Mouse (Mus musculus): ENCODE data around the gene Sephs2.
"Not testable (repeated sequence)": the region's sequence is repeated elsewhere in the genome, so short reads cannot be mapped to it uniquely, and the experiment has no call there.

Sephs2 gene

DNA sequence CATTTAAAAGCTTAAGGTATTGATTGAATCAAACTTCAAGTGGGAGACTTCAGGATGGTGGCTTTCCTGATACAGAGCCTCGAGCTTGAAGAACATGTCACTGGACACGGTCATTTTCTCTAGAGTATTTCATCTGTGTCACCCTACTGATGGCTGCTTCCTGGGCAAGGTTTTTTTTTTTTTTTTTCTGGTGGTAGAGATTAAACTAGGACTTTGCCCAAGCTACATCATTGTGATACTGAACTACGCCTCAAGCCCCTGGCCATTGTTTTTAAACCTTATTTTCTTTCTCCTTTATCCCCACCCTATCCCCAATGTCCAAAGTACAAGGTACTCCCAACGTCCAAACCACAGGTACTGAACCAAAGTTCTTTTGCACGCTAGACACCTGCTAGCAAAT is 3.2 kb downstream of the Sephs2 start:
- DNase-seq (ENCODE audit: low spot score): no peak

DNA sequence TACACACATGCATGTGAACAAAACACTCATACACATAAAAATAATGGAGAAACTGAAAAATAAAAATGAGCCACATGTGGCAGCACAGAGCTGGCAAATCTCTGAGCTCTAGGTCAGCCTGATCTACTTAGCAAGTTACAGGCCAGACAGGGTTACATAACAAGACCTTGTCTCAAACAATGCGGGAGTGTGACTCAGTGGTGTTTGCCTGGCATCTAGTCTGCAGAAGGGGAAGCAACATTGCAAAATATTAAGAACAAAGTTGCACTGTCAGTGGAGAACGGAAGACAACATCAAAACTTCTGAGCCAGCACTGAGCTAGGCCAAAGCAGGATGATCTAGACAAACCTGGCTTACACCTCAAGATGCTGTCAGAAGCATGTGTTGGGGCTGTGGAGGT is 3.6 kb downstream of the Sephs2 start:
- no peak for DNase-seq (ENCODE audit: low spot score)

DNA sequence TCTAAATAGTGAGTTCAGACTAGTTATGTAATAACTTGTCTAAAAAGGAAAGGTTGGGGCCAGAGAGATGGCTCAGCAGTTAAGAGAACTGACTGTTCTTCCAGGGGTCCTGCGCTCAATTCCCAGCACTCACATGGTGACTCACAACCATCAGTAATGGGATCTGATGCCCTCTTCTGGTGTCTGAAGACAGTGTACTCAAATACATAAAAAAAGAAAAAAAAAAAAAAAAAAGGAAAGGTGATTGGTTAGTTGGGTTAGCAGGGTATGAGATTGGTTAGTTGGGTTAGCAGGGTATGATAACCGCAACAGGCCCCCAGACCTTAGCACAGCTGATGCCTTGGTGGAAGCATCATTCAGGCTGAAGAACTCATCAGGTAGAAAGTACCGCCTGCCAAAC is 10.3 kb downstream of the Sephs2 start:
- no peak for DNase-seq (ENCODE audit: low spot score)

DNA sequence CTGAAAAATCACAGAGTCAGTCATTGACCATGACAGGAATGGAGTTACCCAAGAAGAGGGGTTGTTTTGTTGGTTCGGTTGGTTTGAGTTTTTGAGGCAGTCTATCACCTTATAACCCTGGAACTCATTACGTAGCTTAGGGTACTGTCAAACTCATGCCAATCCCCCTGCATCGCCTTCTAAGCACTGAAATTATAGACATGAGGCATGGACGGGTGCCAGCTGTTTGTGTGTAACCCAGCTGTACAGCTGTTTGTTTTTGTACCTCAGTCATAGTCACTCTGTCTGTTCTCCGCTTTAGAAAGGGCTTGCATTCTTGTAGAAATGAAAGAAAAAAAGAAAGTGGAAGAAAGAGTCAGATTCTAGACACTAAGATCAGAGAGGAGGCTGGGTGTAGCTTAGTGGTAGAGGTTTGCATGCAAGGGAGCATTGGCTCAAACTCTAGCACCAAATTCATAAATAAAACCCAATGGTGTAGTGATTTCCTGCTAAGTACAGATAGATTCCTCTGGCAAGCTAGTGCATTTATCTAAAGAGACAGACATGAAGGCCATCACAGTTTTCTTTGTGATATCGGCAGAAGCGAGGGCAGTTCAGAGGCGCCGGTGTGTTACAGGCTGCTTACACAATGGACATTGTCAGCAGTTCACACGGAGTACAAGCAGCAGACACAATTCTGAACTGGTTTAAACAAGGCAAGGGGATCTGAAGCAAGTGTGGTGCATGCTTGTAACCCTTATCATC is 11.5 kb downstream of the Sephs2 start:
- no peak for DNase-seq (ENCODE audit: low spot score)

DNA sequence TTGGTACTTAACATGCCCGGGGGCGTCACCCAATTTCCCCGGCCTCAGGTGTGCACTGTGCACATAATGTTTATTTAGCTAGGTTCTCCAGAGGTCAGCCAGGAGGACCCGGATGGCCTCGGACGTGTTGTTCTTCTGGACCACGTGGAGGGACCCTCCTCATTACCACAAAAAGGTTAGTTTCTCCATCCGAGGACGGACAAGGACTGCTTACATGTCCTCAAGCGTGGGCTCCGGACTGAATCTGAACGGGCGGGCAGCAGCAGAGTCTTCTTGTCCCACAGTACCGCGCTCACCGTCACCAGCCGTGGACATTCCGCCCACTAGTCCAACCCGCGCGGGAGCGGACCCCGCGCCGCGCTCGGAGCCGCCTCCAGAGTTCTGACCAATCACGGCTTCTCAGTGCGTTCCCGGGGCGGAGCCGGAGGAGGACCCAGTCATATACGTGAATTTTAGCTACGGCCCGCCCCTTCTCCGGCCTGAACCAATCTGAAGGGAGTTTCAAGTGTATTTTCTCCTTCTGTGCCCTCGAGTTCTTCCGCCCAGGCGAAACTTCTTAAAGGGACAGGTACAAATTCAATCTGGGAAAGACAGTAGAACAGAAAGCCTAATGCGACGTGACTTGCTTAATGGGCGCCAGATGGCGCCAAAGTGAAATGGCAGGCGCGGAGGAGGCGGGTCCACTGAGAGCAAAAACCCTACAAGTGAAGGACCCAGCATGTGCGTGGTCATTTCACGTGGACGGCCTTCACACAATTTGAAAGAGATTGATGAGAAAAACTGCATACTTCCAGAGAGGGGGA is 13.3 kb downstream of the Sephs2 start, which contains the start of gene Dctpp1:
Gene Dctpp1, minus strand, starts transcription at position 401 of the 803 bp plus-strand sequence.
- peak; percentile 98 for DNase-seq (ENCODE audit: low spot score)

DNA sequence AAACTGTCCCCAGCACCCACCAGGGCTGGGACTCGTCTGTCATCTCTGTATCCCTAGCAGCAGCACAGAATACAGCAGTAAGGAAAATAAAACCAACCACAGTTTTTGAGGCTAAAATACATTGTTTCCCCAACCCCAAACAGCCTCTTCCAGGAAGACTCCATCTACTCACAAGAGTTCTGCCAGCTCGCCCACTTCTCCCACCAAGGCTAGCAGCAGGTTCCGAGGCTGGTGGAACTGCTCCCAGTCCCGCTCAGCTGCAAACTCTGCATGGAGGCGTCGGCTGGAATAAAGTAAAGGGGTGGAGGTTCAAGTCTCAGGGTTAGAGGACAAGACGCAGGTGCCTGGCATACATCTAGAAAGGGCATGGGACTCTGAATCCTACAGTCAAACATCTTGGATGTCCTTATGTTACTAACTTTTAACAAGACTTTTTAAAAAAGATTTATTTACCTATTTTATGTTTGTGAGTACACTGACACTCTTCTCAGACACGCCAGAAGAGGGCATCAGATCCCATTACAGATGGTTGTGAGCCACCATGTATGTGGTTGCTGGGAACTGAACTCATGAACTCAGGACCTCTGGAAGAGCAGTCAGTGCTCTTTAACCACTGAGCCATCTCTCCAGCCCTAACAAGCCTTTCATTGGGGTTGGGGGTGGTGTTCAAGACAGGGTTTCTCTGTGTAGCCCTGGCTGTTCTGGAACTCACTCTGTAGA is 14.5 kb downstream of the Sephs2 start:
- DNase-seq (ENCODE audit: low spot score): no peak

DNA sequence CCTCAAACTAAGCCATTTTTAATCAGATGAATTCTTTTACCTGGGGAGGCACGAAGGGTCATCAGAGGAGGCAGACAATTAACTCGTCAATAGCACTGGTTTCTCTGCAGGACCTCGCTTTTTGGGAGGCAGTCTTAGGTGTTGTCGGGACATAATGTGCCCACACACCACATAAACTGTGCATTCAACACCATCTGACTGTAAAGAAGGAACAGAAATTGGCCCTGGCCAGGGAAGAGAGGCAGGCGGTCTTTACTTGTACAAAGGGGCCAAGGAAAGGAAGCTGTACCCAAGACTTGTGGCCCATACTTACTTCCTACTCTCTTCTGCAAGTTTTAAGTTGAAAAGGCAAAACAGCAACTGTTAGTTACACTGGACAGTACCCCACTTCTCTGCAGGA is 17.3 kb downstream of the Sephs2 start:
- no peak for DNase-seq (ENCODE audit: low spot score)

DNA sequence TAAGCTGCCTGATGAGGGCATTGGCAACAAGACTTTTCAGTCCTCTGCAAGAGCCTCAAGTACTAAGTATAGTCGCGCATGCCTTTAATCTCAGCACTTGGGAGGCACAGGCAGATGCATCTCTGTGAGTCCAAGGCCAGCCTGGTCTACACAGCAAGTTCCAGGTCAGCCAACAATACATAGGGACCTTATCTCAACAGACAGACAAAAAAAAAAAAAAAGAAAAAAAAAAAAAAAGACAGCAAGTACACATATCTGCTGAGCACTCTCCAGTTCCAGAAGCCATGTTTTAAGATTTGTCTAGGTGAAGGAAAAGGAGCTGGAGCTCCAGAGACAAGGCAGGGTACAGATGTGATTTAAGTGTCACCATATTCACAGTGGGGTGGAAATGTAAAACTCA is 17.9 kb downstream of the Sephs2 start:
- DNase-seq (ENCODE audit: low spot score): no peak

DNA sequence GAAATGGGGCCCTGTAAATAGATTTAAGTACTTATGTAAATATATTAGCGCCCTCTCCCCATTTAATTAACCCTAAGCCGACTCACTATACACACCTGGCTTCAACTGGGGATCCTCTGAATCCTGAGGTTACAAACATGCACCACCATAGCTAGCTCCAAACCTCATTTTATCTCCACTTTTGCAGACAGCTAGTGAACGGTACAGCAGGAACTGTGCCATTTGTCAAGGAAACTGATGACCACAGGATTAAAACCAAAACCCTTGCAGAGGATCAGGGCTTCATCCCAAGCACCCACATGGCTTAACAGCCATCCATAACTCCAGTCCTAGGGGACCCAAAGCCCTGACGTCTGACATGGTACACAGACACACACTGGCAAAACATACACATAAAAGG is 18.8 kb downstream of the Sephs2 start:
- DNase-seq (ENCODE audit: low spot score): no peak

DNA sequence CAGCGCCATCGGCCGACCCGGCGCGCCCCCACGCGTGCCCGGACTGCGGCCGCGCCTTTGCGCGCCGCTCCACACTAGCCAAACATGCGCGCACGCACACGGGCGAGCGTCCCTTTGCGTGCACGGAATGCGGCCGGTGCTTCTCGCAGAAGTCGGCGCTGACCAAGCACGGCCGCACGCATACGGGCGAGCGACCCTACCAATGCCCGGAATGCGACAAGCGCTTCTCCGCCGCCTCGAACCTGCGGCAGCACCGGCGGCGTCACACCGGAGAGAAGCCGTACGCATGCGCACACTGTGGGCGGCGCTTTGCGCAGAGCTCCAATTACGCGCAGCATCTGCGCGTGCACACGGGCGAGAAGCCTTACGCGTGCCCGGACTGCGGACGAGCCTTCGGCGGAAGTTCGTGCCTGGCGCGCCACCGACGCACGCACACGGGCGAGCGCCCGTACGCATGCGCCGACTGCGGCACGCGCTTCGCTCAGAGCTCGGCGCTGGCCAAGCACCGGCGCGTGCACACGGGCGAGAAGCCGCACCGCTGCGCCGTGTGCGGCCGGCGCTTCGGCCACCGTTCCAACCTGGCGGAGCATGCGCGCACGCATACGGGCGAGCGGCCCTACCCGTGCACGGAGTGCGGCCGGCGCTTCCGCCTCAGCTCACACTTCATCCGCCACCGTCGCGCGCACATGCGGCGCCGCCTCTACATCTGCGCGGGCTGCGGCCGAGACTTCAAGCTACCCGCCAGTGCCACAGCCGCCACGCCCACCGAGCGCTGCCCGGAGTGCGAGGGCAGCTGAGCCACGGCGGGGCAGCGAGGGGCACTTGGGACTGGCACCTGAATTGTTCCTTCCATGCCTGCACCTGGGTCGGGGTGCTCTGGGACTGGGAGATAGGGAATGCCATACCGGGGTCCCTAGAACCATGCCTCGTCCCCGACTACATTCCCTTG is 19.8 kb downstream of the Sephs2 start:
- peak; percentile 99 for DNase-seq (ENCODE audit: low spot score)

DNA sequence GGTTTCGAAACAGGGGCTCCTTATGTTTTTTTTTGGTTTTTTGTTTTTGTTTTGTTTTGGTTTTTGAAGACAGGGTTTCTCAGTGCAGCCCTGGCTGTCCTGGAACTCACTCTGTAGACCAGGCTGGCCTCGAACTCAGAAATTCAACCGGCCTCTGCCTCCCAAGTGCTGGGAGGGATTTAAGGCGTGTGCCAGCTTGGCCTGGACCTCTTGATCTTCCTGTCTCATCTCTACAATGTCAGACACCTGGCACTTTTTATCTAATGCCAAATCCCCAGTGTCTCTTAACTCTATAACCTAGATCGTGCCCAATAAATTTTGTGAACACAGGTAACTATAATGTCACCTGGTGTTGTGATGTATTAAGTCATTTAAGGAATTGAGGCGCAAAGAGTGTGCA is 20.5 kb downstream of the Sephs2 start:
- DNase-seq (ENCODE audit: low spot score): no peak

DNA sequence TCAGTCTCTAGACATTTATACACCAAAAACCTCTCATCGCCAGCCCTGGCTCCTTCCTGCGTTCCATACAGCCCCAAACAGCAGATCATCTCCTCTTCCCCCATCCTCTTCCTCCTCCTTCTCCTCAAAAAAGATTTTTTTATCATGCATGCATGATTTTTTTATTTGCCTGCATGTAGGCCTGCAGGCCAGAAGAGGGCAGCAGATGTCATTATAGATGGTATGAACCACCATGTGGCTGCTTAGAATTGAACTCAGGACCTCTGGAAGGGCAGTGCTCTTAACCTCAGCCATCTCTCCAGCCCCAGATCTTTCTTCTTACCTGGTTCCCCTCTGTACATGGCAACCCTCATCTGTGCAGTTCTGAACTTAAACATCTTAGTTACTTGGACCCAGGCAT is 21.4 kb downstream of the Sephs2 start:
- peak; percentile 52 for DNase-seq (ENCODE audit: low spot score)

DNA sequence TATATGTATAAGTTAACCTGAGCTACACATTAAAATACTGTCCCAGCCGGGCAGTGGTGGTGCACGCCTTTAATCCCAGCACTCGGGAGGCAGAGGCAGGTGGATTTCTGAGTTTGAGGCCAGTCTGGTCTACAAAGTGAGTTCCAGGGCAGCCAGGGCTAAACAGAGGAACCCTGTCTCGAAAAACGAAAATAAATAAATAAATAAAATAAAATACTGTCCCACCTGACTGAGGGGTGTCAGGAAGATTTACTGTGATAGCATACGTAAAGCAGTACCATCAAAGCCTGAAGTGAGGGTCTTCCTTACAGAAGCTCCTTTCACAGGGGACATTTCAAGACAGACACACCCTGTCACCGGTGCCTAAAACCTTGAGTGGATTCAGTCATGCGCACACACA is 23.3 kb downstream of the Sephs2 start:
- DNase-seq (ENCODE audit: low spot score): not testable (repeated sequence)

DNA sequence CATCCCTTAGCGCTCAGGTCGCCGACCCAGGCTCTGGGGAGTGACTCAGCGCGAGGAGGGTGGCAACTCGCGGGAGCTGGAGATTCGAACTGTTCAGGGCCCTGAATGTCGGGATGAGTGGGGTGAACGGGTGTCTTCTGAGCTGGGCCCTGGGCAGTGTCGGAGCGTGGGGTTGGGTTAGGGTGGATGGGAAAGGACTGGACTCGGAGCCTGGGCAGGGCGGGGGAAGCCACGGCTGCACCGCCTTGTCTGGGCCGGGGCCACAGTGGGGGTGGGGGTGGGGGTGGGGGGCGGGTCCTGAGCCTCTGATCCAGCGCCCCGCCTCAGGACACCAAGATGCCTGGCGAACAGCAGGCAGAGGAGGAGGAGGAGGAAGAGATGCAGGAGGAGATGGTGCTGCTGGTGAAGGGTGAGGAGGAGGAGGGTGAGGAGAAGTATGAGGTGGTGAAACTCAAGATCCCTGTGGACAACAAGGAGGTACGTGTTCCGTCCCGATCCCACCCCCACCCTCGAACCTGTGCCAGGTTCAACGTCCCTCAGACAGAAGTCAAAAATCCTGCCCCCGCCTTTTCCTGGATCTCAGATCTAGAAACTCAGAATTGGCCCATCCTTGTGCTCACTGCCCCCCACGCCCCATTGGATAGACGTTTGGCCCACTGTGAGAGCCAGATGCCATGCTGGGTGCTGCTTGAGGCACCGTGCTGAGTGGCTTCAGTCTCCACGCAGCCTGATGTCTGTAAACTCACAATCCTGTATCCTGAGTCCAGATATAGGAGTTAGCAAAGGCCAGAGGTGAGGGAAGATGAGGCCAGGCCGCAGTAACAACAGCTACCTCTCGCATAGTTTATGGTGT is 29.0 kb downstream of the Sephs2 start:
- DNase-seq (ENCODE audit: low spot score): no peak

DNA sequence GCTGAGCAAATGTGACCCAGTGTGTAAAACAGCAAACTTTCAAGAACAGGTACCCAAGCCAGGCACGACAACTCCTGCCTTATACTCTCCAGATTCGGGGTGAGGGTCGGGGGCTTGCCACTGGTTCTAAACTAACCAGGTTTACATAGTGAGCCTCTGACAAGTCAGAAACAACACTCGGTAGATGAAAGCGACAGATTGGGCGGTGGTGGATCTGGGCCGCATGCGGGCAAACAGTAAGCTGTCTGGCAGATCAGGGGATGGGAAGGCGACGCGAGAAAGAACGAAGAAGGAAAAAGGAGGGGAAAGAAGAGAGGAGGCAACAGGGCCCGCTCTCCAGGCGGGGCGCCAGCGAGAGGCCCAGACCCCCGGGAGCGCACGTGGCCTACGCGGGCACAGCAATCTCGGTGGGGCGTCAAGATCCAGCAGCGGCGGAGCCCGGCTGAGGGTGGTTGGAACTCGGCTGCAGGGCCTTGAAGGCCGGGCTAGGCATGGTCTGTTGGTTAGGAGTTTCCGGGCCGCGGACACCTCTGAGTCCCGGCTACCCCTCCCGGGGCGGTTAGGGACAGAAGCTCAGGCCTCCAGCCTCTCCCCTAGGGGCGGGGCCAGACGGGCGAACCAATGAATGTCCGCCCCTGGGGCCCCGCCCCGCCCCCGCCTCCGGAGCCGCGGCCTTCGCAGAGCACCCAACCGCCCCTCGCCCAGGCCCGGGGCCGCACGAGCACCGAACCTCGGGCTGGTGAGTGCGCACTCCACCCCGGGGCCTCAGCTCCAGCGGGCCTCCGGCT is 29.8 kb downstream of the Sephs2 start, which contains the start of gene Zfp771:
Gene Zfp771, plus strand, starts transcription at position 405 of the 788 bp plus-strand sequence.
- DNase-seq (ENCODE audit: low spot score): peak; percentile 94

DNA sequence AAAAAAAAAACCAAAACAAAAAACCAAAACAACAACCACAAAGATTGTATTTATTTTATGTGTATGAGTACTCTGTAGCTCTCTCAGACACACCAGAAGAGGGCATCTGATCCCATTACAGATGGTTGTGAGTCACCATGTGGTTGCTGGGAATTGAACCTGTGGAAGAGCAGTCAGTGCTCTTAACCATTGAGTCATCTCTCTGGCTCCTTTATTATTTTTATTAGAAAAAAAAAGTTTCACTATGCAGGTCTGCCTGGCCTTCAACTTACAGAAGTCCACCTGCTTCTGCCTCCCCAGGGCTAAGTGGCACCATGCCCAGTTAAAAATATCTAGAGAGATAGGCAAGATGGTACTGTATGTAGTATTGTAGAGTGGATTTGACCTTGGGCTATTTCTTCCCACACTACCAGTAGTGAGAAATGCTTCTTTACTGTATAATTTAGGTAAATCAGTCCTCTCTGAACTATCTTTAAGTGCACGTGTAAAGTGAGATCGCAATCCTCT is 30.4 kb downstream of the Sephs2 start:
- DNase-seq (ENCODE audit: low spot score): no peak

DNA sequence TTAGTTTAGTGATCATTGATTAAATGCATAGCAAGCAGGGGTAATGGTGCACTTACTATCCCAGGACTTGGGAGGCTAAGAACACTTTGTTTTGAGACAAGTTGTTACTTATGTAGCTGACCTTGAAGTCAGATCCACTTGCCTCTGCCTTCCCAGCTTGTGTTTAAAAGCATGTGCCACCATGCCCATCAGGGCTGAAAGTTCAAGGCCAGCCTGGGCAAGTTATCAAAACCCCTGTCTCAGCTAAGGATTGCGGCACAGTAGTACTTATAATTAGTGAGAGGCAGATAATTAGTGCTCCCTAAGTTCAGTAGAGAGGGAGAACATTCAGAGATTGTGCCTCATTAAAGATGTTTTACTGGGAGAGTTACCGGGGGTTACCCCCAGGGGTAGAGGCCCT is 39.1 kb downstream of the Sephs2 start:
- DNase-seq (ENCODE audit: low spot score): no peak

DNA sequence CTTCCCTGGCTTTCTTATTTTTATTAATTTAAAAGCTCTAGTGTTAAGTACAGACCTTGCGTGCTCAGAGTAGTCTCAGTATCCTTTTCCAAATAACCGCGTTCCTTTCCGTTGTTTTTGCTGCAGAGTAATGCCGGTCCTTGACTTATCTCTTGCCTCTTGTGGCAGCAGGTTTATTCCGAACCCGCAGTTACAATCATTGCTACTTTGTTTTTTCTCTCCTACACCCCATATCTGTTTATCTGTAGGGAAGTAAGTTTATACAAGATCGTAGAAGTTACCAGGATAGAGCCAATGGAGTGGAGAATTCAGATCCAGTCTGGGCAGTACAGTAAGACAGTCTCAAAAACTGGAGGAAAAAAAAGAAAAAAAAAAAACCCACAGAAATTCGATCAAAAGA is 40.1 kb downstream of the Sephs2 start:
- no peak for DNase-seq (ENCODE audit: low spot score)

DNA sequence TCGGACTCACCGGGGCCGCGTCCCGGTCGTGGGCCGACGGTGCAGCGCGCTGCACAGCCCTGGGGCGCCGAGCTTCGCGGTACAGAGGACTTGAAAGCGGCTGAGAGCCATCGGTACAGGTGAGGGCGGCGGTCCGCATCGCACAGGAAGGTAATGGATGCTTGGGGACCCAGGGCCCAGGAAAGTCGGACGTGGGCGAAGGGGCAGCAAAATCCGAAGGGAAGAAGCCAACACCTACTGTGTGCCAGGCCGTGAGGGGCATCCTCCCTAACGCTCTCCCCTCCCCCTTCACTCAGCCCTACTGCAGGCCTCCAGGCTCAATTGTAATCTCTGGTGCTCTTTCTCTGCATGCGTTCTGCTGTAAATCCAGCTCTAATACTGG is 40.5 kb downstream of the Sephs2 start:
- DNase-seq (ENCODE audit: low spot score): peak; percentile 69

Measured in embryo, embryonic 10 days (tissue).